Mouse (Mus musculus): ENCODE measurements around the gene Lcor.

DNA sequence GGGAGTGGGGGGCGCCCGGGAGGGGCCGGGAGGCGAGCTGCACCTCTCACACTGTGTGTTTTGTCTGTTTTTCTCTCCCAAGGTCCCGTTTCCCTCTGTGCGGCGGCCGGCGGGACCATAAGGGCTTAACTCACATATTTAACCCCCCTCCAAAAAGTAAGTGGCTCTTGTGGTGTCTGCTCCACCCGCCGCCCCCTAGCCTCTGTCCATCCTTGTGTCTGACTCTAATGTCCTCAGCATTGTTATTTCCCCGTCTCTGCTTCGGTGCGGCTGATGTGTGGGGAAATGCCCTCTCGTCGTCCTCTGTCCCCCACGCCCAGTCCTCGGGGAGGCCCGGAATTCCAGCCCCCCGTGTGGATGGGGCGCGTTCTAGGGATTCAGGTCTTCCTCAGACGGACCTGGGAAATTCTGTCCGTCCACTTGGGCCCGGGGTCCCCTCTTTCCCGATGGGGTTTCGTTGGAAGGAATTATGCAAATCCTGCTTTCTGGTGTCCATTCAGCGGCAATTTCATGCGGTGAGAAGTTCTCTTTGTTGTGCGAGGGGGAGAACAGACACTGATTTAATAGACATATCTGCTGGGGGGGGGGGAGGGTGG lies 1.1 kb downstream of the Lcor start:
- TF ChIP-seq CTCF (IDR thresholded peaks at IDR 0.05; ENCODE audit: extremely low read depth, insufficient read depth, low read length) (no peak), POLR2A (IDR thresholded peaks at IDR 0.05; ENCODE audit: extremely low read depth, insufficient read depth, low read length) (no peak)

Measured in cortical plate, adult 2 months (tissue).